Mouse (Mus musculus) MEL (cell line): ENCODE data around the gene Cisd2. TPM values are rescaled to one million over a fixed set of nuclear protein-coding genes. Genes with fewer than 3 reads are reported as not detected.

Experiments used
- DNase-seq: peaks from one replicate; pipeline ENCODE4 v3.0.0; 2011; ENCODE audit warnings: low read depth, low spot score
- H3K27ac ChIP-seq: 2 replicates; pipeline ENCODE4 v1.5.1; 2012; ENCODE audit warnings: low read depth, mild to moderate bottlenecking, control low read depth, low read length, moderate library complexity; ENCODE audit not compliant: control insufficient read depth
- H3K27me3 ChIP-seq, 2 experiments: fragments of 150-350 bp in 1 of 2; sonication (generic) in 1 of 2; 2 replicates each; pipeline ENCODE4 v1.6.1; 2012; ENCODE audit warnings: low read length in 2 of 2, mild to moderate bottlenecking in 2 of 2, improper control_type of control experiment in 1 of 2, moderate library complexity in 1 of 2; ENCODE audit not compliant: insufficient read depth in 2 of 2, control insufficient read depth in 1 of 2
- H3K36me3 ChIP-seq, 2 experiments: 2 replicates each; pipeline ENCODE4 v1.6.1; 2012 to 2014; ENCODE audit warnings: low read length in 2 of 2, improper control_type of control experiment in 1 of 2, inconsistent platforms in 1 of 2, mild to moderate bottlenecking in 1 of 2; ENCODE audit not compliant: insufficient read depth in 2 of 2, control insufficient read depth in 1 of 2
- H3K4me1 ChIP-seq, 2 experiments: fragments of 150-350 bp in 1 of 2; sonication (generic) in 1 of 2; 2 replicates each; pipeline ENCODE4 v1.6.1; 2012; ENCODE audit warnings: low read length in 2 of 2, improper control_type of control experiment in 1 of 2, mild to moderate bottlenecking in 1 of 2; ENCODE audit not compliant: insufficient read depth in 2 of 2, control insufficient read depth in 1 of 2
- H3K4me3 ChIP-seq, 2 experiments: fragments of 150-350 bp in 1 of 2; sonication (generic) in 1 of 2; 2 replicates each; pipeline ENCODE4 v1.5.1; 2012; ENCODE audit warnings: low read depth in 2 of 2, low read length in 2 of 2, mild to moderate bottlenecking in 2 of 2, moderate library complexity in 2 of 2, control low read depth in 1 of 2, improper control_type of control experiment in 1 of 2; ENCODE audit not compliant: control insufficient read depth in 1 of 2, insufficient read depth in 1 of 2
- H3K79me2 ChIP-seq: 2 replicates; pipeline ENCODE4 v1.6.1; 2012; ENCODE audit warnings: mild to moderate bottlenecking, low read length, moderate library complexity; ENCODE audit not compliant: control insufficient read depth, poor library complexity, insufficient read depth
- H3K9ac ChIP-seq: 2 replicates; pipeline ENCODE4 v1.6.1; 2012; ENCODE audit warnings: low read depth, mild to moderate bottlenecking, control low read depth, low read length, moderate library complexity; ENCODE audit not compliant: control insufficient read depth, poor library complexity, severe bottlenecking
- H3K9me3 ChIP-seq: fragments of 150-350 bp; sonication (generic); replicated peaks from 2 replicates; pipeline ENCODE4 v1.6.1; 2012; ENCODE audit warnings: mild to moderate bottlenecking, low read length, improper control_type of control experiment, moderate library complexity; ENCODE audit not compliant: insufficient read depth
- BHLHE40 ChIP-seq: IDR thresholded peaks from 2 replicates; pipeline ENCODE4 v1.6.1; 2012; ENCODE audit warnings: low read depth, mild to moderate bottlenecking, inconsistent platforms, low read length, improper control_type of control experiment, borderline replicate concordance
- CHD1 ChIP-seq: IDR thresholded peaks from 2 replicates; pipeline ENCODE4 v1.6.1; 2012; ENCODE audit warnings: low read depth, mild to moderate bottlenecking, inconsistent platforms, low read length, improper control_type of control experiment
- CTCF ChIP-seq, 3 experiments: IDR thresholded peaks in 2 of 3; conservative IDR thresholded peaks in 1 of 3; 2 replicates each; pipeline ENCODE4 v1.5.1; 2011 to 2012; ENCODE audit warnings: low read length in 3 of 3, low read depth in 2 of 3, mild to moderate bottlenecking in 2 of 3, improper control_type of control experiment in 1 of 3, inconsistent platforms in 1 of 3, mixed read lengths in 1 of 3, moderate library complexity in 1 of 3; ENCODE audit not compliant: control insufficient read depth in 1 of 3, insufficient read depth in 1 of 3, poor library complexity in 1 of 3, severe bottlenecking in 1 of 3
- ELF1 ChIP-seq: IDR thresholded peaks from 2 replicates; pipeline ENCODE4 v1.6.1; 2014; ENCODE audit warnings: low read depth, mild to moderate bottlenecking, inconsistent platforms, low read length, improper control_type of control experiment, moderate library complexity
- EP300 ChIP-seq, 2 experiments: IDR thresholded peaks; 2 replicates each; pipeline ENCODE4 v1.6.1; 2011; ENCODE audit warnings: improper control_type of control experiment in 2 of 2, low read length in 2 of 2, low read depth in 1 of 2, mild to moderate bottlenecking in 1 of 2
- ETS1 ChIP-seq: IDR thresholded peaks from 2 replicates; pipeline ENCODE4 v1.6.1; 2012; ENCODE audit warnings: low read depth, mild to moderate bottlenecking, inconsistent platforms, low read length, improper control_type of control experiment, moderate library complexity
- GABPA ChIP-seq: IDR thresholded peaks from 2 replicates; pipeline ENCODE4 v1.6.1; 2012; ENCODE audit warnings: low read depth, mild to moderate bottlenecking, inconsistent platforms, low read length, improper control_type of control experiment, moderate library complexity
- GATA1 ChIP-seq: IDR thresholded peaks from 2 replicates; pipeline ENCODE4 v1.6.1; 2011; ENCODE audit warnings: low read depth, low read length, improper control_type of control experiment
- HCFC1 ChIP-seq: IDR thresholded peaks from 2 replicates; pipeline ENCODE4 v1.6.1; 2012; ENCODE audit warnings: low read depth, mild to moderate bottlenecking, inconsistent platforms, low read length, improper control_type of control experiment, moderate library complexity
- KAT2A ChIP-seq: conservative IDR thresholded peaks from 2 replicates; pipeline ENCODE4 v1.6.1; 2012; ENCODE audit warnings: low read depth, low read length, improper control_type of control experiment, inconsistent platforms
- MAFK ChIP-seq: IDR thresholded peaks from 2 replicates; pipeline ENCODE4 v1.6.1; 2011; ENCODE audit warnings: low read depth, mild to moderate bottlenecking, low read length, improper control_type of control experiment, borderline replicate concordance
- MAX ChIP-seq: IDR thresholded peaks from 2 replicates; pipeline ENCODE4 v1.6.1; 2011; ENCODE audit warnings: low read length, improper control_type of control experiment
- MAZ ChIP-seq: IDR thresholded peaks from 2 replicates; pipeline ENCODE4 v1.6.1; 2012; ENCODE audit warnings: low read depth, mild to moderate bottlenecking, inconsistent platforms, low read length, improper control_type of control experiment
- MEF2A ChIP-seq: IDR thresholded peaks from 2 replicates; pipeline ENCODE4 v1.6.1; 2014; ENCODE audit warnings: low read depth, mild to moderate bottlenecking, inconsistent platforms, low read length, improper control_type of control experiment; ENCODE audit not compliant: poor library complexity, insufficient replicate concordance, severe bottlenecking; ENCODE audit errors: extremely low read depth
- MXI1 ChIP-seq: IDR thresholded peaks from 2 replicates; pipeline ENCODE4 v1.6.1; 2011; ENCODE audit warnings: mild to moderate bottlenecking, low read depth, low read length, improper control_type of control experiment
- MYB ChIP-seq: IDR thresholded peaks from 2 replicates; pipeline ENCODE4 v1.6.1; 2011; ENCODE audit warnings: mild to moderate bottlenecking, low read depth, low read length, improper control_type of control experiment
- MYC ChIP-seq: IDR thresholded peaks from 2 replicates; pipeline ENCODE4 v1.6.1; 2011; ENCODE audit warnings: low read depth, mild to moderate bottlenecking, low read length, improper control_type of control experiment, moderate library complexity
- NELFE ChIP-seq: IDR thresholded peaks from 2 replicates; pipeline ENCODE4 v1.6.1; 2011; ENCODE audit warnings: low read depth, low read length, improper control_type of control experiment
- POLR2AphosphoS2 ChIP-seq: IDR thresholded peaks from 2 replicates; pipeline ENCODE4 v1.6.1; 2011; ENCODE audit warnings: low read length, improper control_type of control experiment
- RAD21 ChIP-seq: IDR thresholded peaks from 2 replicates; pipeline ENCODE4 v1.6.1; 2011; ENCODE audit warnings: mild to moderate bottlenecking, low read depth, low read length, improper control_type of control experiment
- RCOR1 ChIP-seq: IDR thresholded peaks from 2 replicates; pipeline ENCODE4 v1.6.1; 2012; ENCODE audit warnings: low read depth, mild to moderate bottlenecking, inconsistent platforms, low read length, improper control_type of control experiment
- SIN3A ChIP-seq: IDR thresholded peaks from 2 replicates; pipeline ENCODE4 v1.6.1; 2012; ENCODE audit warnings: low read length, improper control_type of control experiment, inconsistent platforms
- SMC3 ChIP-seq: IDR thresholded peaks from 2 replicates; pipeline ENCODE4 v1.6.1; 2011; ENCODE audit warnings: low read depth, low read length, improper control_type of control experiment
- TAL1 ChIP-seq: IDR thresholded peaks from 2 replicates; pipeline ENCODE4 v1.6.1; 2012; ENCODE audit warnings: mild to moderate bottlenecking, inconsistent platforms, low read length, moderate library complexity, mixed read lengths
- TBP ChIP-seq: IDR thresholded peaks from 2 replicates; pipeline ENCODE4 v1.8.0; 2011; ENCODE audit warnings: low read depth, low read length, improper control_type of control experiment
- TCF12 ChIP-seq: IDR thresholded peaks from 2 replicates; pipeline ENCODE4 v1.6.1; 2014; ENCODE audit warnings: low read depth, mild to moderate bottlenecking, inconsistent platforms, low read length, improper control_type of control experiment, moderate library complexity
- USF1 ChIP-seq: IDR thresholded peaks from 2 replicates; pipeline ENCODE4 v1.6.1; 2014; ENCODE audit warnings: low read depth, mild to moderate bottlenecking, inconsistent platforms, low read length, improper control_type of control experiment, moderate library complexity
- USF2 ChIP-seq, 2 experiments: IDR thresholded peaks; 2 replicates each; pipeline ENCODE4 v1.6.1; 2011 to 2012; ENCODE audit warnings: improper control_type of control experiment in 2 of 2, low read length in 2 of 2, borderline replicate concordance in 1 of 2, inconsistent platforms in 1 of 2, low read depth in 1 of 2, mild to moderate bottlenecking in 1 of 2; ENCODE audit not compliant: insufficient read depth in 1 of 2
- ZC3H11A ChIP-seq: IDR thresholded peaks from 2 replicates; pipeline ENCODE4 v1.6.1; 2012; ENCODE audit warnings: low read depth, mild to moderate bottlenecking, inconsistent platforms, low read length, improper control_type of control experiment
- ZMIZ1 ChIP-seq: IDR thresholded peaks from 2 replicates; pipeline ENCODE4 v1.6.1; 2012; ENCODE audit warnings: low read depth, mild to moderate bottlenecking, inconsistent platforms, low read length, improper control_type of control experiment, moderate library complexity
- polyA plus RNA-seq, 2 experiments: library from polyadenylated mRNA; stranded (reverse) in 1 of 2; unstranded in 1 of 2; fragments of >175 nt in 1 of 2; fragments of >200 nt in 1 of 2; gene quantifications; 2 replicates each; pipeline versions ENCODE4 v1.2.1 to v1.2.4; 2012; ENCODE audit warnings: low replicate concordance in 2 of 2, low read depth in 1 of 2; ENCODE audit not compliant: insufficient read length in 2 of 2, insufficient read depth in 1 of 2, missing spikeins in 1 of 2
- total RNA-seq: library from RNA; depleted of rRNA; stranded (reverse); fragments of 300-350 nt; gene quantifications from 2 replicates; pipeline ENCODE4 v1.2.3, GENCODE M21; 2012

Gene Cisd2
- total and polyA plus RNA-seq, 3 experiments = 23.9 to 26.9 TPM; not detected in 1

- peak; percentile 92 for DNase-seq
- no peak overlapping the region for H3K4me3 ChIP-seq
- H3K27ac ChIP-seq = no peak overlapping the region
- no peaks in the 10 kb centered on the region for H3K27me3 ChIP-seq
- H3K9me3 ChIP-seq = no peaks in the 10 kb centered on the region
- peak; percentile 76 for TF ChIP-seq USF1
- no peak for TF ChIP-seq CHD1
- no peak for TF ChIP-seq MXI1
- TF ChIP-seq MYC = peak; percentile 72
- no peak for TF ChIP-seq MEF2A
- no peak for TF ChIP-seq GABPA
- peak; percentile 60; the same call in 1 of the 2 replicates for TF ChIP-seq MAZ
- TF ChIP-seq MAFK = no peak
- TF ChIP-seq RCOR1 = peak; percentile 48; the same call in 1 of the 2 replicates
- no peak for TF ChIP-seq USF2 (IDR thresholded peaks at IDR 0.05; ENCODE audit: borderline replicate concordance in 1 of 2, insufficient read depth in 1 of 2, low read depth in 1 of 2, low read length in 2 of 2)
- TF ChIP-seq SMC3 = peak; percentile 95
- TF ChIP-seq ZMIZ1 = 0 out of 2 replicates have a peak, but pooled peaks have one; percentile 27
- no peak for TF ChIP-seq ELF1
- TF ChIP-seq EP300 (IDR thresholded peaks at IDR 0.05; ENCODE audit: low read depth in 1 of 2, low read length in 2 of 2) = peak; percentile 29 to 46; a peak in 3 of 4 replicates
- TF ChIP-seq TAL1 = no peak
- TF ChIP-seq BHLHE40 = peak; percentile 38; the same call in 1 of the 2 replicates
- TF ChIP-seq KAT2A = no peak
- no peak for TF ChIP-seq POLR2AphosphoS2
- peak; percentile 81 to 97 (median 90) for TF ChIP-seq CTCF (IDR thresholded peaks at IDR 0.05 in 2 of 3, conservative IDR thresholded peaks at IDR 0.05 in 1 of 3; ENCODE audit: control insufficient read depth in 1 of 3, insufficient read depth in 1 of 3, low read depth in 2 of 3, low read length in 3 of 3, poor library complexity in 1 of 3, severe bottlenecking in 1 of 3)
- TF ChIP-seq SIN3A = peak; percentile 62; the same call in 1 of the 2 replicates
- no peak for TF ChIP-seq MYB
- TF ChIP-seq NELFE = no peak
- TF ChIP-seq HCFC1 = 0 out of 2 replicates have a peak, but pooled peaks have one; percentile 9
- TF ChIP-seq TCF12 = peak; percentile 26; the same call in 1 of the 2 replicates
- TF ChIP-seq GATA1 = peak; percentile 56; the same call in 1 of the 2 replicates
- TF ChIP-seq TBP = 0 out of 2 replicates have a peak, but pooled peaks have one; percentile 37
- TF ChIP-seq RAD21 = peak; percentile 80
- TF ChIP-seq ETS1 = peak; percentile 70
- TF ChIP-seq ZC3H11A = peak; percentile 75
- TF ChIP-seq MAX = peak; percentile 72
- peaks cover 0 to 5% of the 10 kb centered on the region in 2 experiments; a peak in 1 of 4 replicates for H3K4me1 ChIP-seq
- H3K79me2 ChIP-seq = no peaks in the 10 kb centered on the region
- no peaks in the 10 kb centered on the region for H3K36me3 ChIP-seq
- peak overlapping the region; percentile 4; the same call in 1 of the 2 replicates for H3K9ac ChIP-seq
Observed at GRCm38 (mm10) chr3:135402201-135402658, 21.5 kb downstream of the Cisd2 start.
